Mouse (Mus musculus): ENCODE results near the gene Gm4302.
"Not testable (repeated sequence)": the region's sequence is repeated elsewhere in the genome, so short reads cannot be mapped to it uniquely, and the experiment has no call there.

Gene Gm4302

DNA sequence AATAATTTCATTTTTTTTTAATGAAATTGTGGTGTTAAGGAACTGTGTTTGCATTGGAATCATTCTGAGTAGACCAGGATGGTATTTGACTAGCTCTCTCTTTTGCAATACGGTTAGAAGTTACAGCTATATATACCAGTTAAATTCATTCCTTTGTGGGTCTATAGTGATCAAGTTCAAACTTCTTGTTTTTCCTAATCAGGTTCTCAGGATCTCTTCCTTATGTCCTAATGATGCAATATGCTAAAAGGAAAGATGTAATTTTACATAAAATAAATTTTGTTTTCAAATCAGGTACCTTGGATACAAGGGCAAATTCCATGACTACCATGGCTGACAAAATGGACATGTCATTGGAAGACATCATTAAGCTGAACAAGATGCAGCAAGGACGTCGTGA is at the start of gene Gm4302:
TSS of gene Gm4302 (plus strand) at position 301 of the 400 bp plus-strand sequence.
- in situ Hi-C loops (cut with MboI, MseI): not testable (repeated sequence)

DNA sequence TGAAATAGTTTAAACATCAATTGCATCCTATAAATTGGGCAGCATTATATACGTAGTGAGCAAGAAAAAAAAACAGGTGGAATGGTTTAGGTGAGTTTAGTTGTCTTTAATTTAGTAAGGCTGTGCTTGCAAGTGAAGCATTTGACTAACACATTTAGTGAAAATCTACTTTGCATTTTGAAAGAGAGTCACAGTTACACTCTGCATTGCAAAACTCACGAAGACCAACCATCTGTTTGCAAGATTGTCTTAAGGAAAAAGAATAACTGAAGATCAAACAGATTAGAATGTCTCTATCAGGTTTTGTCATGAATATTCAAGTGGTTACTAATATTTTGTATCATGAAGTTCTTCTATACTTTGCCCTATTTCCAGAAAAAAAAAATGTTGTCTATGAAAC is 44.5 kb upstream of the Gm4302 start:
- in situ Hi-C loops (cut with MboI, MseI): loop anchor here (5.0 kb wide), 1 partner anchor 71 kb away; no protein-coding TSS in a partner anchor

DNA sequence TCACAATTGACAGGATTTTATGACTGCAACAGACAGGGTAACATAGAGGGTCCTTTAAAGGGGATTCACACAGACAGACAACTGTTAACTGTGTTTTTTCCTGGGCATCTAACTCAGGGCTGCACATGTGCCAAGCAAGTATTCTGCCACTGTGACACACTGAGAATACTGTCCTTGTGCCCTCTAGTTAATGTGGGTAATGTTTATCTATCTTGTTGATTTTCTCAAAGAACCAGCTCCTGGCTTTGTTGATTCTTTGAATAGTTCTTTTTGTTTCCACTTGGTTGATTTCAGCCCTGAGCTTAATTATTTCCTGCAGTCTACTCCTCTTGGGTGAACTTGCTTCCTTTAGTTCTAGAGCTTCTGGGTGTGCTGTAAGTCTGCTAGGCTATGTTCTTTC is 40.5 kb upstream of the Gm4302 start:
- in situ Hi-C loops (cut with MboI, MseI): not testable (repeated sequence)

DNA sequence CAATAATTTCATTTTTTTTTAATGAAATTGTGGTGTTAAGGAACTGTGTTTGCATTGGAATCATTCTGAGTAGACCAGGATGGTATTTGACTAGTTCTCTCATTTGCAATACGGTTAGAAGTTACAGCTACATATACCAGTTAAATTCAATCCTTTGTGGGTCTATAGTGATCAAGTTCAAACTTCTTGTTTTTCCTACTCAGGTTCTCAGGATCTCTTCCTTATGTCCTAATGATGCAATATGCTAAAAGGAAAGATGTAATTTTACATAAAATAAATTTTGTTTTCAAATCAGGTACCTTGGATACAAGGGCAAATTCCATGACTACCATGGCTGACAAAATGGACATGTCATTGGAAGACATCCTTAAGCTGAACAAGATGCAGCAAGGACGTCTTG is 5.3 kb upstream of the Gm4302 start, which contains the start of gene Gm4301:
TSS of gene Gm4301 (plus strand) at position 301 of the 400 bp plus-strand sequence.
- in situ Hi-C loops (cut with MboI, MseI): not testable (repeated sequence)

DNA sequence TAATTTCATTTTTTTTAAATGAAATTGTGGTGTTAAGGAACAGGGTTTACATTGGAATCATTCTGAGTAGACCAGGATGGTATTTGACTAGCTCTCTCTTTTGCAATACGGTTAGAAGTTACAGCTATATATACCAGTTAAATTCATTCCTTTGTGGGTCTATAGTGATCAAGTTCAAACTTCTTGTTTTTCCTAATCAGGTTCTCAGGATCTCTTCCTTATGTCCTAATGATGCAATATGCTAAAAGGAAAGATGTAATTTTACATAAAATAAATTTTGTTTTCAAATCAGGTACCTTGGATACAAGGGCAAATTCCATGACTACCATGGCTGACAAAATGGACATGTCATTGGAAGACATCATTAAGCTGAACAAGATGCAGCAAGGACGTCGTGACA is 5.0 kb downstream of the Gm4302 start, which contains the start of gene Gm4303:
TSS of gene Gm4303 (plus strand) at position 301 of the 400 bp plus-strand sequence.
- in situ Hi-C loops (cut with MboI, MseI): not testable (repeated sequence)

DNA sequence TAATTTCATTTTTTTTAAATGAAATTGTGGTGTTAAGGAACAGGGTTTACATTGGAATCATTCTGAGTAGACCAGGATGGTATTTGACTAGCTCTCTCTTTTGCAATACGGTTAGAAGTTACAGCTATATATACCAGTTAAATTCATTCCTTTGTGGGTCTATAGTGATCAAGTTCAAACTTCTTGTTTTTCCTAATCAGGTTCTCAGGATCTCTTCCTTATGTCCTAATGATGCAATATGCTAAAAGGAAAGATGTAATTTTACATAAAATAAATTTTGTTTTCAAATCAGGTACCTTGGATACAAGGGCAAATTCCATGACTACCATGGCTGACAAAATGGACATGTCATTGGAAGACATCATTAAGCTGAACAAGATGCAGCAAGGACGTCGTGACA is 10.2 kb downstream of the Gm4302 start, which contains the start of gene Gm4305:
TSS of gene Gm4305 (plus strand) at position 301 of the 400 bp plus-strand sequence.
- in situ Hi-C loops (cut with MboI, MseI): not testable (repeated sequence)

DNA sequence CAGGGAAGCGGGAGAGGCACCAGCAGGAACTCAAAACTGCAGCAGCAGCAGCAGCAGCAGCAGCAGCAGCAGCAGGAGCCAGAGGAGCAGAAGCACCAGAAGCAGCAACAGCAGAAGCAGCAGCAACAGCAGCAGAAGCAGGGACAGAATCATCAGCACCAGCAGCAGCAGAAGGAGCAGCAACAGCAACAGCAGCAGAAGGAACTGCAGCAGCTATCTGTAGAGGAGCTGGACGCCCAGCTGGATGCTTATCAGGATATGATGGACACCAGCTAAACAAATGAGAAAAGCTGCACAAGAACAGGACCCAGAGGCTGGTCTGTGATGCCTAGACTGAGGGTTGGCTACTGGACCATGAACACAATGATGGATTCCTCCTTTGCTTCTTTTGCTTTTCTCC is 16.2 kb downstream of the Gm4302 start:
- in situ Hi-C loops (cut with MboI, MseI): not testable (repeated sequence)

DNA sequence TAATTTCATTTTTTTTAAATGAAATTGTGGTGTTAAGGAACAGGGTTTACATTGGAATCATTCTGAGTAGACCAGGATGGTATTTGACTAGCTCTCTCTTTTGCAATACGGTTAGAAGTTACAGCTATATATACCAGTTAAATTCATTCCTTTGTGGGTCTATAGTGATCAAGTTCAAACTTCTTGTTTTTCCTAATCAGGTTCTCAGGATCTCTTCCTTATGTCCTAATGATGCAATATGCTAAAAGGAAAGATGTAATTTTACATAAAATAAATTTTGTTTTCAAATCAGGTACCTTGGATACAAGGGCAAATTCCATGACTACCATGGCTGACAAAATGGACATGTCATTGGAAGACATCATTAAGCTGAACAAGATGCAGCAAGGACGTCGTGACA is 20.4 kb downstream of the Gm4302 start, which contains the start of gene Gm4307:
TSS of gene Gm4307 (plus strand) at position 301 of the 400 bp plus-strand sequence.
- in situ Hi-C loops (cut with MboI, MseI): not testable (repeated sequence)

DNA sequence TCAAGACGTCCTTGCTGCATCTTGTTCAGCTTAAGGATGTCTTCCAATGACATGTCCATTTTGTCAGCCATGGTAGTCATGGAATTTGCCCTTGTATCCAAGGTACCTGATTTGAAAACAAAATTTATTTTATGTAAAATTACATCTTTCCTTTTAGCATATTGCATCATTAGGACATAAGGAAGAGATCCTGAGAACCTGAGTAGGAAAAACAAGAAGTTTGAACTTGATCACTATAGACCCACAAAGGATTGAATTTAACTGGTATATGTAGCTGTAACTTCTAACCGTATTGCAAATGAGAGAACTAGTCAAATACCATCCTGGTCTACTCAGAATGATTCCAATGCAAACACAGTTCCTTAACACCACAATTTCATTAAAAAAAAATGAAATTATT is 41.8 kb downstream of the Gm4302 start, which contains the start of gene Gm4312:
TSS of gene Gm4312 (minus strand) at position 101 of the 400 bp plus-strand sequence.
- in situ Hi-C loops (cut with MboI, MseI): not testable (repeated sequence)
